Mouse (Mus musculus) hematopoietic stem cell, adult 5-6 weeks (primary cell): ENCODE results near the gene Tenm2. TPM values are rescaled to one million over a fixed set of nuclear protein-coding genes. Genes with fewer than 3 reads are reported as not detected.

ENCODE experiments used
- ATAC-seq, 2 experiments: fragments of 125-278 bp in 1 of 2; replicated peaks in 1 of 2; 2 replicates each; pipeline ENCODE4 v1.8.0; 2016 to 2017; ENCODE audit warnings: inconsistent platforms in 2 of 2, mild to moderate bottlenecking in 2 of 2, moderate number of reproducible peaks in 2 of 2, low read depth in 1 of 2, moderate TSS enrichment in 1 of 2; ENCODE audit not compliant: low FRiP score in 2 of 2, poor library complexity in 2 of 2, severe bottlenecking in 2 of 2, insufficient read depth in 1 of 2, low TSS enrichment in 1 of 2
- total RNA-seq: library from RNA; stranded (forward); fragments of 172-1452, 232-1000 nt; gene quantifications from 2 replicates; pipeline ENCODE4 v1.2.3, GENCODE M21; 2017

Tenm2 gene
- total RNA-seq, 1 experiment from 2014 or later = not detected

- ATAC-seq = no peak
Observed at GRCm38 (mm10) chr11:36009281-36010208, 1226.2 kb downstream of the Tenm2 start.

GRCm38 (mm10) chr11:36002900-36003299, 1232.9 kb downstream of the Tenm2 start:
- no peak for ATAC-seq

- ATAC-seq = peak; percentile 83 to 95
Observed at GRCm38 (mm10) chr11:36001282-36001970, 1234.3 kb downstream of the Tenm2 start.

GRCm38 (mm10) chr11:36000585-36001281, 1235.0 kb downstream of the Tenm2 start:
- ATAC-seq = peak; percentile 9 to 35; a peak in 1 of 4 replicates

- no peak for ATAC-seq
Observed at GRCm38 (mm10) chr11:36000038-36000437, 1235.7 kb downstream of the Tenm2 start.

- no peak for ATAC-seq
Observed at GRCm38 (mm10) chr11:35998048-35998447, 1237.7 kb downstream of the Tenm2 start.

- no peak for ATAC-seq
Observed at GRCm38 (mm10) chr11:35995310-35995709, 1240.5 kb downstream of the Tenm2 start.

- ATAC-seq = no peak
Observed at GRCm38 (mm10) chr11:35991846-35992245, 1243.9 kb downstream of the Tenm2 start.

GRCm38 (mm10) chr11:35989967-35990366, 1245.8 kb downstream of the Tenm2 start:
- no peak for ATAC-seq

- peak; percentile 90 to 91 for ATAC-seq
Observed at GRCm38 (mm10) chr11:35985841-35986393, 1249.8 kb downstream of the Tenm2 start.

- ATAC-seq = no peak
Observed at GRCm38 (mm10) chr11:35982734-35983133, 1253.0 kb downstream of the Tenm2 start.

- ATAC-seq = 0 out of 4 replicates have a peak, but pooled peaks have one; percentile 15 to 37
Observed at GRCm38 (mm10) chr11:35980411-35980917, 1255.3 kb downstream of the Tenm2 start, which contains the start of gene Wwc1. Gene Wwc1 (minus strand): TSS chr11:35980527.

- peak in 1 of 2 experiments; percentile 18; a peak in 1 of 4 replicates for ATAC-seq
Observed at GRCm38 (mm10) chr11:35979733-35980410, 1255.9 kb downstream of the Tenm2 start.

GRCm38 (mm10) chr11:35979266-35979732, 1256.5 kb downstream of the Tenm2 start:
- ATAC-seq = no peak

- ATAC-seq = no peak
Observed at GRCm38 (mm10) chr11:35977796-35978195, 1258.0 kb downstream of the Tenm2 start.

- ATAC-seq = no peak
Observed at GRCm38 (mm10) chr11:35977096-35977495, 1258.7 kb downstream of the Tenm2 start.
